Mouse (Mus musculus): Measurements from ENCODE around the gene Adora2a. TPM values are rescaled to one million over a fixed set of nuclear protein-coding genes. Genes with fewer than 3 reads are reported as not detected.

Gene Adora2a
- polyA plus RNA-seq, 1 experiment from 2014 or later: 3.8 TPM

DNA sequence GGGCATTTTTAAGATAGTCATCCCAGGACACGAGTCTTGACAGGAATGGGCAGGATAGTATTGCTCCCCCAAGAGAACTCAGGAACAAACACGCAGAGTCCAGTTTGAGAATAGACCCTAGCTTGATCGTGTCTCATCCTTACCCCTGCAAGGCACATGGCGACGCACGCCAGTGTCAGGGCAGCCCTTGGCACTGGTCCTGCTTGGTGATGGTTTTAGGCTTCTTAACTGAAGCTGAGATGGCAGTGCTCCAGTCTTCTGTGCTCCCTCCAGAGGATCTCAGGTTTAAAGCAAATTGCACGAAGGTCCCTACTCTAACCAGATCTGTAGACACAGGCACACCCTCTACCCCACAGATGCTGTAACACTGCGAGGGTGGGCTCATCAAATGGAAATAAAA is 921 bp upstream of the Adora2a start:
- Histone ChIP-seq H3K9ac (replicated peaks; ENCODE audit: low read length) (no peak overlapping the region), H3K4me2 (ENCODE audit: low read depth, low read length) (no peak overlapping the region), H3K4me3 (ENCODE audit: low read depth, low read length) (no peak overlapping the region), H3K36me3 (replicated peaks; ENCODE audit: control insufficient read depth, insufficient read depth, low read depth, low read length) (no peaks in the 10 kb centered on the region; the same call in 1 of the 2 replicates), H3K27me3 (ENCODE audit: control insufficient read depth, insufficient read depth, low read length) (peaks cover 27% of the 10 kb centered on the region), H3K9me3 (replicated peaks; ENCODE audit: control insufficient read depth, low read length) (no peaks in the 10 kb centered on the region), H3K4me1 (ENCODE audit: control insufficient read depth, insufficient read depth, low read length) (no peaks in the 10 kb centered on the region), H3K27ac (replicated peaks; ENCODE audit: low read depth, low read length) (no peak overlapping the region)
- DNase-seq (ENCODE audit: low spot score) (no peak), ATAC-seq (replicated peaks; ENCODE audit: insufficient number of reproducible peaks, low FRiP score, low TSS enrichment, low read depth) (no peak)
- 83% methylated on average over 8 of the region's 8 CpGs for WGBS

- Histone ChIP-seq H3K4me3 (ENCODE audit: low read depth, low read length) (peak overlapping the region; percentile 40), H3K4me1 (ENCODE audit: control insufficient read depth, insufficient read depth, low read length) (no peaks in the 10 kb centered on the region), H3K27me3 (ENCODE audit: control insufficient read depth, insufficient read depth, low read length) (peaks cover 27% of the 10 kb centered on the region), H3K9me3 (replicated peaks; ENCODE audit: control insufficient read depth, low read length) (no peaks in the 10 kb centered on the region), H3K9ac (replicated peaks; ENCODE audit: low read length) (peak overlapping the region; percentile 48; the same call in 1 of the 2 replicates), H3K4me2 (ENCODE audit: low read depth, low read length) (peak overlapping the region; percentile 57), H3K36me3 (replicated peaks; ENCODE audit: control insufficient read depth, insufficient read depth, low read depth, low read length) (no peaks in the 10 kb centered on the region), H3K27ac (replicated peaks; ENCODE audit: low read depth, low read length) (no peak overlapping the region)
- ATAC-seq (replicated peaks; ENCODE audit: insufficient number of reproducible peaks, low FRiP score, low TSS enrichment, low read depth) (0 out of 2 replicates have a peak, but pooled peaks have one; percentile 5), DNase-seq (ENCODE audit: low spot score) (peak; percentile 30)
- WGBS: 7% methylated on average over 9 of the region's 9 CpGs
Measured at GRCm38 (mm10) chr10:75316472-75316871, 205 bp upstream of the Adora2a start.

DNA sequence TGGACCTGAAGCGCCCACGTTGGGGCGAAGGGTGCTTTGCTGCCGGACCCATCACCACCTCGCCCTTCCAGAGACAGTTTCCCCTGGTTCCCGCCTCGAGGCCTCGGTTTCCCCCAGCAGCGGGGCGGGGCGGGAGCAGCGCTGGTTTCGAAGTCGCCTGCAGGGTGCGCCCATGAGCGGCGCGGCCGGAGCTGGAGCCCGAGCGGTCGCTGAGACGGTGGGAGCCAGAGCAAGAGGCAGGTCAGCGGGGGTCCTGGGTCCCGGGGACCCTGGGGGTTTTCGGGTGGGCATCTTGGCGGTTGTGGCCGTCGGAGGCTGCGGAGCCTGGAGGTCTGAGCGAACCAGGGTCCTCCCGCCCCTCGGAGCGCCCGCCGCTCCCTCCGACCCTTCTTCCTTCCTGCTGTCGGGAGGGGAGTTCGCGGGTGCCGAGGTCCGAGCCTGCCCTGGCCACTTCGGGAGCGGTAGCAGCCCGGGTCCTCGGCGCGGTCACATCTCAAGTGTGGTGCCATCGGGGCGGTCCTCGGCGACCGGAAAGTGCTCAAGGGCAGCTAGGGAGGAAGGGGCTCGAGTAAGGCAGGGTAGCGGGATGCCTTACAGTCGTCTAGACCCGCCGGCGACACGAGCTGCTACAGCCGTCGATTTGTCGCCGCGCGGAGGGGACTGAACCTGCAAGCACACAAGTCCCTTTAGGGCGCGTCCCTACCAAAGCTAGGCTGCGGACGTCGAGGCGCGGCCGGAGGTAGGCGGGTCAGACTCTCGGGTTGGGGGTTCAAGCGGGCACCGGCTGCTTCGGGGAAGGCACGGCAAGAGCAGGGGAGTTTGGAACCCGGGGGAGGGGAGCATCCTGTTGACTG is 458 bp downstream of the Adora2a start:
- Histone ChIP-seq H3K36me3 (replicated peaks; ENCODE audit: control insufficient read depth, insufficient read depth, low read depth, low read length) (no peaks in the 10 kb centered on the region), H3K4me3 (ENCODE audit: low read depth, low read length) (peak overlapping the region; percentile 40), H3K27me3 (ENCODE audit: control insufficient read depth, insufficient read depth, low read length) (peaks cover 27% of the 10 kb centered on the region), H3K4me1 (ENCODE audit: control insufficient read depth, insufficient read depth, low read length) (no peaks in the 10 kb centered on the region), H3K27ac (replicated peaks; ENCODE audit: low read depth, low read length) (no peak overlapping the region), H3K9me3 (replicated peaks; ENCODE audit: control insufficient read depth, low read length) (no peaks in the 10 kb centered on the region), H3K9ac (replicated peaks; ENCODE audit: low read length) (peak overlapping the region; percentile 48), H3K4me2 (ENCODE audit: low read depth, low read length) (peak overlapping the region; percentile 57)
- ATAC-seq (replicated peaks; ENCODE audit: insufficient number of reproducible peaks, low FRiP score, low TSS enrichment, low read depth) (0 out of 2 replicates have a peak, but pooled peaks have one; percentile 15), DNase-seq (ENCODE audit: low spot score) (peak; percentile 77)
- 1% methylated on average over 76 of the region's 81 CpGs for WGBS

DNA sequence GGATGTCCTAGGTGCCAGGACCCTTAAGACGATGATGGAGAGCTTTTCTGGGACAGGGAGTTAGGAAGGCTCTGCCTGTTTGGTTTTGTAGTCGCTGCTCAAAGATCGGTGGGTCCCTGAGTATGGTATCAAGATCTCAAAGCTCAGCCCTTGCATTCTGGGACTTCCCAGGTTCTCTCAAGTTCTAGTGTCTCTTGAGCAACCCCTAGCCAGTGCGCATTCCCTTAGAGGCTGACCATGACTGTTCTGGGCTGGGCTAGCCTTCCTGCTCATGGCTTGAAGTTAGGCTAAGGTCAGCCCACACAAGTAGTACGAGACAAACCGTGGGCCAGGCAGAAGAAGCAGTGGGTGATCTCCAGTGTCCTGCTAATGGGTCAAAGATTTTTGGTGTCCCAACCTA is 1.5 kb downstream of the Adora2a start:
- no peaks in the 10 kb centered on the region for H3K4me1 ChIP-seq (ENCODE audit: control insufficient read depth, insufficient read depth, low read length)
- H3K27me3 ChIP-seq (ENCODE audit: control insufficient read depth, insufficient read depth, low read length): peaks cover 27% of the 10 kb centered on the region
- no peak for DNase-seq (ENCODE audit: low spot score)
- H3K27ac ChIP-seq (replicated peaks; ENCODE audit: low read depth, low read length): no peak overlapping the region
- no peaks in the 10 kb centered on the region for H3K36me3 ChIP-seq (replicated peaks; ENCODE audit: control insufficient read depth, insufficient read depth, low read depth, low read length)
- no peak overlapping the region for H3K4me3 ChIP-seq (ENCODE audit: low read depth, low read length)
- 82% methylated on average over 6 of the region's 6 CpGs for WGBS
- no peak overlapping the region for H3K4me2 ChIP-seq (ENCODE audit: low read depth, low read length)
- no peaks in the 10 kb centered on the region for H3K9me3 ChIP-seq (replicated peaks; ENCODE audit: control insufficient read depth, low read length)
- no peak overlapping the region for H3K9ac ChIP-seq (replicated peaks; ENCODE audit: low read length)
- no peak for ATAC-seq (replicated peaks; ENCODE audit: insufficient number of reproducible peaks, low FRiP score, low TSS enrichment, low read depth)

GRCm38 (mm10) chr10:75320321-75320720 is 3.6 kb downstream of the Adora2a start:
- Histone ChIP-seq H3K9ac (replicated peaks; ENCODE audit: low read length) (no peak overlapping the region), H3K9me3 (replicated peaks; ENCODE audit: control insufficient read depth, low read length) (no peaks in the 10 kb centered on the region), H3K27me3 (ENCODE audit: control insufficient read depth, insufficient read depth, low read length) (peaks cover 27% of the 10 kb centered on the region), H3K4me3 (ENCODE audit: low read depth, low read length) (no peak overlapping the region), H3K27ac (replicated peaks; ENCODE audit: low read depth, low read length) (no peak overlapping the region), H3K4me2 (ENCODE audit: low read depth, low read length) (no peak overlapping the region), H3K4me1 (ENCODE audit: control insufficient read depth, insufficient read depth, low read length) (no peaks in the 10 kb centered on the region), H3K36me3 (replicated peaks; ENCODE audit: control insufficient read depth, insufficient read depth, low read depth, low read length) (no peaks in the 10 kb centered on the region)
- no peak for ATAC-seq (replicated peaks; ENCODE audit: insufficient number of reproducible peaks, low FRiP score, low TSS enrichment, low read depth)
- DNase-seq (ENCODE audit: low spot score): no peak
- WGBS: 61% methylated on average over 4 of the region's 4 CpGs

GRCm38 (mm10) chr10:75322966-75323365 is 6.3 kb downstream of the Adora2a start:
- DNase-seq (ENCODE audit: low spot score): no peak
- WGBS: 63% methylated on average over 6 of the region's 6 CpGs
- H3K4me3 ChIP-seq (ENCODE audit: low read depth, low read length): no peak overlapping the region
- no peak for ATAC-seq (replicated peaks; ENCODE audit: insufficient number of reproducible peaks, low FRiP score, low TSS enrichment, low read depth)
- no peaks in the 10 kb centered on the region for H3K36me3 ChIP-seq (replicated peaks; ENCODE audit: control insufficient read depth, insufficient read depth, low read depth, low read length)
- no peaks in the 10 kb centered on the region for H3K9me3 ChIP-seq (replicated peaks; ENCODE audit: control insufficient read depth, low read length)
- peaks cover 11% of the 10 kb centered on the region for H3K27me3 ChIP-seq (ENCODE audit: control insufficient read depth, insufficient read depth, low read length)
- H3K4me2 ChIP-seq (ENCODE audit: low read depth, low read length): no peak overlapping the region
- no peak overlapping the region for H3K27ac ChIP-seq (replicated peaks; ENCODE audit: low read depth, low read length)
- H3K4me1 ChIP-seq (ENCODE audit: control insufficient read depth, insufficient read depth, low read length): no peaks in the 10 kb centered on the region
- no peak overlapping the region for H3K9ac ChIP-seq (replicated peaks; ENCODE audit: low read length)

DNA sequence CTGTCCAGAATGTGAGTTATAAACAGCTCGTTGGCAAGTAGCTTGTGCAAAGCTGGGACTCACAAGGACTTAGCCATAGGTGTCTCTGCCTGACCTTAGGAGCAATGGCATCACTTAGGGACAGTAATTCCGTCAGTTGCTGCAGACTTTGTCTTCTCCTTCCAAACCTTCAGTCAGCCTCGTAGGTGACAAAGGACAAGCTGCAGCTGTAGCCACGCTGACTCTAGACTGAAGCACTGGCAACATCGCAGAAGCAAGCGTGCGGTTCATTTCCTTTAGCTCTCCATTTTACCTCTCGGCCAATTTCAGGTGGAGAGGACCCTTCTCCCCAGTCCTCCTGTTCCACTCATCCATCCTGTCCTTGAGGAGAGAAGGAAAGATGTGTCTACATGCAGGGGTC is 7.3 kb downstream of the Adora2a start:
- Histone ChIP-seq H3K27me3 (ENCODE audit: control insufficient read depth, insufficient read depth, low read length) (0 out of 2 replicates have a peak, but pooled peaks cover 2% of the 10 kb centered on the region), H3K9ac (replicated peaks; ENCODE audit: low read length) (no peak overlapping the region), H3K4me1 (ENCODE audit: control insufficient read depth, insufficient read depth, low read length) (no peaks in the 10 kb centered on the region), H3K9me3 (replicated peaks; ENCODE audit: control insufficient read depth, low read length) (no peaks in the 10 kb centered on the region), H3K4me2 (ENCODE audit: low read depth, low read length) (no peak overlapping the region), H3K36me3 (replicated peaks; ENCODE audit: control insufficient read depth, insufficient read depth, low read depth, low read length) (no peaks in the 10 kb centered on the region), H3K4me3 (ENCODE audit: low read depth, low read length) (no peak overlapping the region), H3K27ac (replicated peaks; ENCODE audit: low read depth, low read length) (no peak overlapping the region)
- DNase-seq (ENCODE audit: low spot score): no peak
- no peak for ATAC-seq (replicated peaks; ENCODE audit: insufficient number of reproducible peaks, low FRiP score, low TSS enrichment, low read depth)
- WGBS: 85% methylated on average over 8 of the region's 8 CpGs

- 72% methylated on average over 10 of the region's 10 CpGs for WGBS
- no peak for DNase-seq (ENCODE audit: low spot score)
- no peak overlapping the region for H3K4me3 ChIP-seq (ENCODE audit: low read depth, low read length)
- no peak for ATAC-seq (replicated peaks; ENCODE audit: insufficient number of reproducible peaks, low FRiP score, low TSS enrichment, low read depth)
- H3K9me3 ChIP-seq (replicated peaks; ENCODE audit: control insufficient read depth, low read length): no peaks in the 10 kb centered on the region
- no peak overlapping the region for H3K4me2 ChIP-seq (ENCODE audit: low read depth, low read length)
- no peaks in the 10 kb centered on the region for H3K36me3 ChIP-seq (replicated peaks; ENCODE audit: control insufficient read depth, insufficient read depth, low read depth, low read length)
- H3K9ac ChIP-seq (replicated peaks; ENCODE audit: low read length): no peak overlapping the region
- 0 out of 2 replicates have a peak, but pooled peaks cover 1% of the 10 kb centered on the region for H3K27me3 ChIP-seq (ENCODE audit: control insufficient read depth, insufficient read depth, low read length)
- H3K4me1 ChIP-seq (ENCODE audit: control insufficient read depth, insufficient read depth, low read length): no peaks in the 10 kb centered on the region
- no peak overlapping the region for H3K27ac ChIP-seq (replicated peaks; ENCODE audit: low read depth, low read length)
Measured at GRCm38 (mm10) chr10:75324391-75324790, 7.7 kb downstream of the Adora2a start.

Measured in embryonic facial prominence, embryonic 11.5 days (tissue).